Comparison of ENCODE assay signal across 21 mouse cellular contexts in the genomic region with DNA sequence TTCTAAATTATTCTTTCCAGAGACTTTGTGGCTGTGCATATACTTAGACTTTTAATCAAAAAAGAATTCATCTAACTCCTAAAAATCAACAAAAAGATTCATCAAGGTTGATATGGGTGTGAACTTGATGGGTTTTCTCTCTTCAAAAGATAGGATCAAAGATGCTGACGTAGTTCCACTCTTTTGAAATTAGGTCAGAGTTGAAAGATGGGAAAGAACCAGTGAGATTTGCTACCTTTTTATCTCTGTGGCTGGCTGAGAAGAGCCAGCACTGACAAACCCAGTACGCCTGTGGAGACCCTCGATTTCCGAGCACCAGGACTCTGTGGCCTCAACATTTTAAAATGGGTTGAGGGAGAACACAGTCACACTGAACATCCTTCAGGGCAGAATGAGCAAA. TPM values are rescaled to one million over a fixed set of nuclear protein-coding genes. Genes with fewer than 3 reads are reported as not detected.
DNase-seq lines count a peak whose midpoint lies in the region; ATAC-seq and TF ChIP-seq lines count a peak whose summit lies in the region.
"Had no signal": no experiment of that assay in that cellular context is flagged by ENCODE, and none has a peak within 500 bp of the region (broad histone marks: within the 10 kb centered on the region; RNA-seq: fewer than 3 reads in every experiment).

No protein-coding gene starts in this region.

- intact Hi-C loops in gastrocnemius, adult 2 months (cut with DNase I): loop anchor here (5.0 kb wide), 1 partner anchor 36 kb away; a partner anchor contains a TSS

- H3K27me3 ChIP-seq in liver, adult 2 months (ENCODE audit: control insufficient read depth, insufficient read depth, low read length): no peaks in the 10 kb centered on the region
- H3K27me3 ChIP-seq in lung, postnatal 0 days (replicated peaks; ENCODE audit: insufficient read depth, low read length): no peaks in the 10 kb centered on the region
- H3K27me3 ChIP-seq: heart, embryonic 13.5 days; intestine, embryonic 15.5 days; liver, embryonic 15.5 days; lung, embryonic 15.5 days had no signal

- no peak overlapping the region for H3K4me3 ChIP-seq in gastrocnemius, adult 2 months
- no peak overlapping the region for H3K4me3 ChIP-seq in liver, adult 2 months (ENCODE audit: insufficient read depth, low read depth, low read length)
- H3K4me3 ChIP-seq in lung, postnatal 0 days (ENCODE audit: low read depth, low read length): no peak overlapping the region
- H3K4me3 ChIP-seq: heart, embryonic 13.5 days; intestine, embryonic 15.5 days; liver, embryonic 15.5 days; lung, embryonic 15.5 days had no signal

- no peak overlapping the region for H3K4me2 ChIP-seq in lung, postnatal 0 days (replicated peaks; ENCODE audit: low read depth, low read length)
- H3K4me2 ChIP-seq: heart, embryonic 13.5 days; hindbrain, embryonic 14.5 days; intestine, embryonic 15.5 days; liver, embryonic 15.5 days; lung, embryonic 15.5 days; midbrain, embryonic 11.5 days had no signal

- no peak for TF ChIP-seq POLR2A in liver, adult 2 months (IDR thresholded peaks at IDR 0.05; ENCODE audit: extremely low read depth, insufficient read depth, low read length)

- H3K27ac ChIP-seq in gastrocnemius, adult 2 months: peak overlapping the region; percentile 66
- no peak overlapping the region for H3K27ac ChIP-seq in liver, adult 2 months (replicated peaks; ENCODE audit: insufficient read depth, low read depth, low read length)
- H3K27ac ChIP-seq in lung, postnatal 0 days (ENCODE audit: low read length): no peak overlapping the region
- H3K27ac ChIP-seq: hindbrain, embryonic 14.5 days; intestine, embryonic 15.5 days; liver, embryonic 15.5 days; lung, embryonic 15.5 days; macrophage; stomach, postnatal 0 days had no signal

- peak; percentile 67 for ATAC-seq in CD4-positive, CD25-positive, alpha-beta regulatory T cell, adult 4 months
- ATAC-seq in lung, postnatal 0 days: no peak
- ATAC-seq: intestine, embryonic 15.5 days had no signal

- peaks cover 7% of the 10 kb centered on the region for H3K4me1 ChIP-seq in liver, adult 2 months (ENCODE audit: control insufficient read depth, insufficient read depth, low read length)
- peaks cover 10% of the 10 kb centered on the region for H3K4me1 ChIP-seq in lung, postnatal 0 days (ENCODE audit: insufficient read depth, low read depth, low read length)

- H3K79me2 ChIP-seq in liver, adult 2 months (ENCODE audit: control insufficient read depth, insufficient read depth, low read length): peaks cover 12% of the 10 kb centered on the region

- no peak overlapping the region for H3K9ac ChIP-seq in liver, adult 2 months (ENCODE audit: low read depth, low read length)
- H3K9ac ChIP-seq in lung, postnatal 0 days (replicated peaks; ENCODE audit: low read depth): no peak overlapping the region
- H3K9ac ChIP-seq: heart, embryonic 13.5 days; hindbrain, embryonic 14.5 days; intestine, embryonic 15.5 days; liver, embryonic 15.5 days; lung, embryonic 15.5 days had no signal

- no peak for TF ChIP-seq CTCF in gastrocnemius, adult 2 months (IDR thresholded peaks at IDR 0.05)
- TF ChIP-seq CTCF in liver, adult 2 months (IDR thresholded peaks at IDR 0.05; ENCODE audit: low read depth, low read length): no peak
- TF ChIP-seq CTCF in lung, postnatal 0 days (IDR thresholded peaks at IDR 0.05): no peak

- no peaks in the 10 kb centered on the region; the same call in 1 of the 2 replicates for H3K36me3 ChIP-seq in liver, adult 2 months (ENCODE audit: control insufficient read depth, insufficient read depth, low read length)
- no peaks in the 10 kb centered on the region for H3K36me3 ChIP-seq in lung, postnatal 0 days (ENCODE audit: insufficient read depth, low read length)
- H3K36me3 ChIP-seq: heart, embryonic 13.5 days; intestine, embryonic 15.5 days; liver, embryonic 15.5 days; lung, embryonic 15.5 days had no signal

- DNase-seq in gastrocnemius, adult 2 months: no peak
- DNase-seq in gastrocnemius, adult 8-10 months (ENCODE audit: low spot score in 2 of 2): no peak
- peak; percentile 19 for DNase-seq in liver, adult 2 months (ENCODE audit: extremely low read depth, low read depth, low spot score)
- DNase-seq in liver: no peak
- peak; percentile 78 for DNase-seq in naive thymus-derived CD4-positive, alpha-beta T cell, adult 2 months (ENCODE audit: low read depth)
- DNase-seq in urinary bladder, postnatal 25 days (ENCODE audit: low spot score): no peak
- no peak for DNase-seq in lung, postnatal 0 days (ENCODE audit: low spot score)
- DNase-seq: adrenal gland, postnatal 10 days; gastrocnemius, postnatal 10 days; heart, postnatal 14 days; kidney, postnatal 14 days; right cerebral cortex, postnatal 14 days had no signal

- no peaks in the 10 kb centered on the region for H3K9me3 ChIP-seq in lung, postnatal 0 days (ENCODE audit: low read length)
- H3K9me3 ChIP-seq: heart, embryonic 13.5 days; intestine, embryonic 15.5 days; liver, embryonic 15.5 days; lung, embryonic 15.5 days had no signal

- TF ChIP-seq EP300 in lung, postnatal 0 days (IDR thresholded peaks at IDR 0.05): no peak

- WGBS in liver, adult 2 months: 68% methylated on average over 4 of the region's 4 CpGs
- WGBS in lung, postnatal 0 days: 89% methylated on average over 4 of the region's 4 CpGs

RNA-seq across cellular contexts. Expression of a gene that starts 36.2 kb away (rescaled TPM):
- total RNA-seq in gastrocnemius, adult 2 months (2021): 10 to 100 TPM in 1 of 2 experiments, 1 to 10 TPM in 1; 7.6 to 12.6 TPM
- 1 to 10 TPM; 4.6 to 7.0 (median 5.4) TPM for total RNA-seq in gastrocnemius, adult 8-10 months (2022)
- 4.0 and 4.4 TPM in 2 replicates for total RNA-seq in liver, adult 2 months (2014; rRNA removed)
- polyA plus RNA-seq in liver, adult 2 months (2012; rRNA removed): 2.0 and 2.2 TPM in 2 replicates
- polyA plus RNA-seq in CD4-positive, CD25-positive, alpha-beta regulatory T cell, adult 4 months (2017; shearing (Covaris generic)): 10 to 100 TPM; 30.0 to 36.1 TPM
- polyA plus RNA-seq in lung, postnatal 0 days (2015; fragmentation: Nextera tagmentation; extraction: Ambion mirVana): 40.9 and 47.9 TPM in 2 replicates

Comparison
In these comparisons a context has a peak if more than half of its experiments do, and no peak if none do; other contexts are left out.
1. DNase-seq: peak in liver, adult 2 months (single experiment) and naive thymus-derived CD4-positive, alpha-beta T cell, adult 2 months (single experiment); none in gastrocnemius, adult 2 months (single experiment), gastrocnemius, adult 8-10 months (0 of 2), liver (single experiment), urinary bladder, postnatal 25 days (single experiment) and lung, postnatal 0 days (single experiment).